Mouse (Mus musculus): ENCODE data around the gene Mrpl46.

Gene Mrpl46

GRCm38 (mm10) chr7:78782639-78783581, at the start of gene Mrpl46, which contains the start of gene Mrps11:
TSS of gene Mrpl46 (minus strand) at chr7:78783531.
TSS of gene Mrps11 (plus strand) at chr7:78783119.
- in situ Hi-C loops (cut with MboI, MseI), result no loop called here

- in situ Hi-C loops (cut with MboI, MseI), result no loop called here
These were observed 44.5 kb upstream of the Mrpl46 start for GRCm38 (mm10) chr7:78827749-78828362.

- in situ Hi-C loops (cut with MboI, MseI), result no loop called here
These were observed 43.5 kb upstream of the Mrpl46 start for GRCm38 (mm10) chr7:78826682-78827385.

GRCm38 (mm10) chr7:78818336-78818735, 35.0 kb upstream of the Mrpl46 start:
- in situ Hi-C loops (cut with MboI, MseI), result loop anchor here (10.0 kb wide), 1 partner anchor 266 kb away; no protein-coding TSS in a partner anchor

GRCm38 (mm10) chr7:78814766-78815165, 31.4 kb upstream of the Mrpl46 start:
- in situ Hi-C loops (cut with MboI, MseI), result loop anchor here (10.0 kb wide), 1 partner anchor 270 kb away; no protein-coding TSS in a partner anchor

- in situ Hi-C loops (cut with MboI, MseI), result loop anchor here (10.0 kb wide), 1 partner anchor 271 kb away; no protein-coding TSS in a partner anchor
These were observed 30.5 kb upstream of the Mrpl46 start for GRCm38 (mm10) chr7:78813791-78814190.

- in situ Hi-C loops (cut with MboI, MseI), result no loop called here
These were observed 23.9 kb upstream of the Mrpl46 start for GRCm38 (mm10) chr7:78807192-78807591.

GRCm38 (mm10) chr7:78803841-78804240, 20.5 kb upstream of the Mrpl46 start:
- in situ Hi-C loops (cut with MboI, MseI), result no loop called here

GRCm38 (mm10) chr7:78799730-78800496, 16.6 kb upstream of the Mrpl46 start:
- in situ Hi-C loops (cut with MboI, MseI), result no loop called here

- in situ Hi-C loops (cut with MboI, MseI), result no loop called here
These were observed 14.6 kb upstream of the Mrpl46 start for GRCm38 (mm10) chr7:78797843-78798455.

- in situ Hi-C loops (cut with MboI, MseI), result no loop called here
These were observed 13.3 kb upstream of the Mrpl46 start for GRCm38 (mm10) chr7:78796624-78797023.

GRCm38 (mm10) chr7:78794571-78795092, 11.3 kb upstream of the Mrpl46 start:
- in situ Hi-C loops (cut with MboI, MseI), result loop anchor here (5.0 kb wide), 2 partner anchors 48 to 98 kb away; no protein-coding TSS in a partner anchor

GRCm38 (mm10) chr7:78793895-78794570, 10.7 kb upstream of the Mrpl46 start:
- in situ Hi-C loops (cut with MboI, MseI), result loop anchor here (5.0 kb wide), 2 partner anchors 48 to 98 kb away; no protein-coding TSS in a partner anchor

- in situ Hi-C loops (cut with MboI, MseI), result loop anchor here (5.0 kb wide), 2 partner anchors 51 to 101 kb away; no protein-coding TSS in a partner anchor
These were observed 8.3 kb upstream of the Mrpl46 start for GRCm38 (mm10) chr7:78791359-78792222.

- in situ Hi-C loops (cut with MboI, MseI), result no loop called here
These were observed 4.6 kb upstream of the Mrpl46 start for GRCm38 (mm10) chr7:78787793-78788380.

GRCm38 (mm10) chr7:78785906-78786305, 2.6 kb upstream of the Mrpl46 start:
- in situ Hi-C loops (cut with MboI, MseI), result no loop called here

- in situ Hi-C loops (cut with MboI, MseI), result no loop called here
These were observed 4.6 kb downstream of the Mrpl46 start for GRCm38 (mm10) chr7:78778741-78779140.

GRCm38 (mm10) chr7:78770936-78771335, 12.4 kb downstream of the Mrpl46 start:
- in situ Hi-C loops (cut with MboI, MseI), result no loop called here
